Mouse (Mus musculus) liver, embryonic 16.5 days (tissue): ENCODE measurements around the gene Rapgef2. TPM values are rescaled to one million over a fixed set of nuclear protein-coding genes. Genes with fewer than 3 reads are reported as not detected.
"Not testable (repeated sequence)": the region's sequence is repeated elsewhere in the genome, so short reads cannot be mapped to it uniquely, and the experiment has no call there.

ENCODE experiments used
- ATAC-seq: fragments of 200-750 bp; cut with Nextera tagmentation; 2 replicates; pipeline ENCODE4 v1.8.0; 2017; ENCODE audit warnings: low read depth, mild to moderate bottlenecking, moderate number of reproducible peaks, moderate library complexity
- H3K27ac ChIP-seq: fragments of 300-500 bp; sonication (generic); 2 replicates; pipeline ENCODE4 v1.5.1; 2014; ENCODE audit warnings: mild to moderate bottlenecking, low read length
- H3K27me3 ChIP-seq: fragments of 300-500 bp; sonication (generic); 2 replicates; pipeline ENCODE4 v1.6.1; 2014; ENCODE audit warnings: low read depth, low read length, mixed read lengths; ENCODE audit not compliant: control insufficient read depth, insufficient read depth
- H3K36me3 ChIP-seq: fragments of 300-500 bp; sonication (generic); 2 replicates; pipeline ENCODE4 v1.6.1; 2014; ENCODE audit warnings: mild to moderate bottlenecking; ENCODE audit not compliant: control insufficient read depth, insufficient read depth
- H3K4me1 ChIP-seq: fragments of 300-500 bp; sonication (generic); 2 replicates; pipeline ENCODE4 v1.6.1; 2014; ENCODE audit warnings: low read depth, low read length, mixed read lengths; ENCODE audit not compliant: control insufficient read depth
- H3K4me2 ChIP-seq: fragments of 300-500 bp; sonication (generic); 2 replicates; pipeline ENCODE4 v1.6.1; 2014; ENCODE audit warnings: low read depth, low read length, mixed read lengths
- H3K4me3 ChIP-seq: fragments of 300-500 bp; sonication (generic); 2 replicates; pipeline ENCODE4 v1.5.1; 2014; ENCODE audit warnings: low read depth, mild to moderate bottlenecking, low read length
- H3K9ac ChIP-seq: fragments of 300-500 bp; sonication (generic); 2 replicates; pipeline ENCODE4 v1.6.1; 2014; ENCODE audit warnings: low read depth, low read length
- H3K9me3 ChIP-seq: fragments of 300-500 bp; sonication (generic); replicated peaks from 2 replicates; pipeline ENCODE4 v1.6.1; 2016; ENCODE audit warnings: low read length; ENCODE audit not compliant: control insufficient read depth
- WGBS: fragments of 180-500 bp; shearing (Covaris S2); extraction: QIAGEN DNeasy Blood & Tissue Kit; methylation state at CpG from one replicate; pipeline ENCODE4 v1.1.7; 2014; ENCODE audit not compliant: insufficient replicate concordance; 5-methylcytosine and 5-hydroxymethylcytosine counted together
- polyA plus RNA-seq: library from polyadenylated mRNA; unstranded; fragments of >200 nt; fragmentation: Nextera tagmentation; extraction: Ambion mirVana; gene quantifications from 2 replicates; pipeline ENCODE4 v1.2.1, GENCODE M21; 2015

Rapgef2 gene
- polyA plus RNA-seq, 1 experiment from 2014 or later: 1.4 TPM

GRCm38 (mm10) chr3:79178070-79178469, 108.2 kb downstream of the Rapgef2 start:
- peak overlapping the region; percentile 41 for H3K27ac ChIP-seq
- H3K4me1 ChIP-seq: peaks cover 2% of the 10 kb centered on the region; the same call in 1 of the 2 replicates
- no peak overlapping the region for H3K9ac ChIP-seq
- no peaks in the 10 kb centered on the region for H3K36me3 ChIP-seq
- H3K9me3 ChIP-seq: no peaks in the 10 kb centered on the region
- H3K4me3 ChIP-seq: peak overlapping the region; percentile 20; the same call in 1 of the 2 replicates
- H3K4me2 ChIP-seq: peak overlapping the region; percentile 28
- 44% methylated on average over 6 of the region's 6 CpGs for WGBS
- no peaks in the 10 kb centered on the region for H3K27me3 ChIP-seq
- no peak for ATAC-seq

- Histone ChIP-seq H3K4me3 (no peak overlapping the region), H3K9ac (no peak overlapping the region), H3K27ac (peak overlapping the region; percentile 41; the same call in 1 of the 2 replicates), H3K9me3 (no peaks in the 10 kb centered on the region), H3K36me3 (no peaks in the 10 kb centered on the region), H3K27me3 (no peaks in the 10 kb centered on the region), H3K4me1 (peaks cover 2% of the 10 kb centered on the region; the same call in 1 of the 2 replicates), H3K4me2 (peak overlapping the region; percentile 28)
- 47% methylated on average over 8 of the region's 8 CpGs for WGBS
- no peak for ATAC-seq
Measured at GRCm38 (mm10) chr3:79177136-79177870, 109.0 kb downstream of the Rapgef2 start.

- no peaks in the 10 kb centered on the region for H3K9me3 ChIP-seq
- no peak overlapping the region for H3K4me3 ChIP-seq
- no peaks in the 10 kb centered on the region for H3K27me3 ChIP-seq
- no peak overlapping the region for H3K9ac ChIP-seq
- WGBS: 71% methylated on average over 6 of the region's 6 CpGs
- H3K27ac ChIP-seq: no peak overlapping the region
- ATAC-seq: no peak
- H3K4me1 ChIP-seq: peaks cover 2% of the 10 kb centered on the region; the same call in 1 of the 2 replicates
- no peaks in the 10 kb centered on the region for H3K36me3 ChIP-seq
- no peak overlapping the region for H3K4me2 ChIP-seq
Measured at GRCm38 (mm10) chr3:79174168-79174567, 112.1 kb downstream of the Rapgef2 start.

GRCm38 (mm10) chr3:79173291-79173690, 113.0 kb downstream of the Rapgef2 start:
- Histone ChIP-seq H3K9ac (no peak overlapping the region), H3K36me3 (no peaks in the 10 kb centered on the region), H3K4me2 (no peak overlapping the region), H3K4me1 (peaks cover 1% of the 10 kb centered on the region), H3K27me3 (no peaks in the 10 kb centered on the region), H3K27ac (no peak overlapping the region), H3K4me3 (no peak overlapping the region), H3K9me3 (no peaks in the 10 kb centered on the region)
- ATAC-seq: no peak; the same call in 1 of the 2 replicates
- WGBS: 72% methylated on average over 5 of the region's 5 CpGs

- not testable (repeated sequence) for H3K9me3 ChIP-seq, H3K27ac ChIP-seq, ATAC-seq, H3K9ac ChIP-seq, H3K4me3 ChIP-seq, H3K27me3 ChIP-seq, H3K4me1 ChIP-seq, H3K36me3 ChIP-seq, H3K4me2 ChIP-seq
- 59% methylated on average over 8 of the region's 8 CpGs for WGBS
Measured at GRCm38 (mm10) chr3:79171146-79171545, 115.2 kb downstream of the Rapgef2 start.

GRCm38 (mm10) chr3:79168168-79168827, 118.0 kb downstream of the Rapgef2 start:
- Histone ChIP-seq H3K36me3 (no peaks in the 10 kb centered on the region), H3K27me3 (no peaks in the 10 kb centered on the region), H3K4me2 (no peak overlapping the region), H3K27ac (no peak overlapping the region), H3K4me3 (no peak overlapping the region), H3K9ac (no peak overlapping the region), H3K9me3 (no peaks in the 10 kb centered on the region), H3K4me1 (peaks cover 3% of the 10 kb centered on the region)
- WGBS: 14% methylated on average over 2 of the region's 2 CpGs
- peak; percentile 19; the same call in 1 of the 2 replicates for ATAC-seq

- Histone ChIP-seq H3K27me3 (no peaks in the 10 kb centered on the region), H3K4me1 (peaks cover 6% of the 10 kb centered on the region), H3K9ac (no peak overlapping the region), H3K9me3 (no peaks in the 10 kb centered on the region), H3K36me3 (no peaks in the 10 kb centered on the region), H3K27ac (no peak overlapping the region), H3K4me2 (no peak overlapping the region), H3K4me3 (no peak overlapping the region)
- 73% methylated on average over 2 of the region's 2 CpGs for WGBS
- ATAC-seq: no peak
Measured at GRCm38 (mm10) chr3:79167586-79167985, 118.7 kb downstream of the Rapgef2 start.

- no peaks in the 10 kb centered on the region for H3K36me3 ChIP-seq
- no peak overlapping the region; the same call in 1 of the 2 replicates for H3K9ac ChIP-seq
- no peak for ATAC-seq
- peak overlapping the region; percentile 61 for H3K27ac ChIP-seq
- 28% methylated on average over 6 of the region's 6 CpGs for WGBS
- H3K9me3 ChIP-seq: no peaks in the 10 kb centered on the region
- no peak overlapping the region for H3K4me3 ChIP-seq
- peak overlapping the region; percentile 31 for H3K4me2 ChIP-seq
- peaks cover 17% of the 10 kb centered on the region for H3K4me1 ChIP-seq
- no peaks in the 10 kb centered on the region for H3K27me3 ChIP-seq
Measured at GRCm38 (mm10) chr3:79161834-79162401, 124.4 kb downstream of the Rapgef2 start.
